Comparison of ENCODE assay signal across 8 mouse cellular contexts in the genomic region with DNA sequence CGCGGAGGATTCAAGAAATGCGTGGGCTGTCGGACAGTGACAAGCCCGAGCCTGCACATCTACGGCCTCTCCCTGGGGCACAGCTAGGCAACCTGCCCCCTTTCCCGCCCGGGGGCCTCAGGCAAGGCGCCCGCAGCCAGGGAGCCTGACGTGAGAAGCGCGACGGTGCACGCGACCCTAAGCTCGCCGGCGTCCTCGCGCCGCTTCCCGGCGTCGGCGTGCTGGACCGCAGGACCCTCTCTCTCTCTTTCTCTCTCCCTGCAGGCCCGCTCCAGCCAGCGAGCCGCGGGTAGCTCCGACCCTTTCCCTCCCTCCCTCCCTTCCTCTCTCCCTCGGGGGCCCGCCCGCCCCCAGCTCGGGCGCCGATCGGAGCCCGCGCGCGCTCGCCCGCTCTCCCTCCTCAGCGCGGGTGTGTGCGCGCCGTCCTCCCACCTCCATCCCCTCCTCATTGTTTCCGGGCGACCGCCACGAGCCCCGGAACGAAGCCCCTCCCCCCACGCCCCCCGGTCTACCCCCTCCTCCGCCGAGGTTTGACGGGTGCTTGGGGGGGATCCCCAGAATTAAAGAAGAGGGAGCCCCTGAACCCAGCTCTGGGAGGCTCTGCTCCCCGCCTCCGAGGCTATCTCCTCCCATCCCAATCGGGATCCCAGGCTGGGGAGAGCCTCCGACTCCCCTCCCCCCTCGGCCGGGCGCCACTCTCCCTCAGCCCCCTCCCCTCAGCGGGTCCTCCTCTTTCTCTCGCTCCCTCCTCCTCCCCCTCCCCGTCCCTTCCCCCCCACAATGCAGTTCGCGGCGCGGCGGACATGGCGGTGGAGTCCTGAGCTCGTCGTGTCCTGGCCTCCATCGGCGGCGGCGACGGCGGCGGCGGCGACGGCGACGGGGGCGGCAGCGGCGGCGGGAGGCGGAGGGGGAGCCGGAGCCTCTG. TPM values are rescaled to one million over a fixed set of nuclear protein-coding genes. Genes with fewer than 3 reads are reported as not detected.
DNase-seq lines count a peak whose midpoint lies in the region; ATAC-seq and TF ChIP-seq lines count a peak whose summit lies in the region.

A gene (plus strand): TSS at position 196 of the 925 bp plus-strand sequence.

- H3K36me3 ChIP-seq in MEL (ENCODE audit: control insufficient read depth in 1 of 2, insufficient read depth in 2 of 2, low read length in 2 of 2): peaks cover 0 to 33% of the 10 kb centered on the region in 2 experiments; a peak in 2 of 4 replicates
- H3K36me3 ChIP-seq in hindbrain, embryonic 10.5 days: peaks cover 16% of the 10 kb centered on the region
- no peaks in the 10 kb centered on the region for H3K36me3 ChIP-seq in lung, postnatal 0 days (ENCODE audit: insufficient read depth, low read length)

- no peaks in the 10 kb centered on the region for H3K27me3 ChIP-seq in MEL (ENCODE audit: control insufficient read depth in 1 of 2, insufficient read depth in 2 of 2, low read length in 2 of 2)
- no peaks in the 10 kb centered on the region for H3K27me3 ChIP-seq in cerebellum, adult 2 months (ENCODE audit: control insufficient read depth, insufficient read depth, low read length)
- no peaks in the 10 kb centered on the region for H3K27me3 ChIP-seq in hindbrain, embryonic 10.5 days (ENCODE audit: insufficient read depth, poor library complexity, severe bottlenecking)
- no peaks in the 10 kb centered on the region for H3K27me3 ChIP-seq in lung, postnatal 0 days (replicated peaks; ENCODE audit: insufficient read depth, low read length)

- peak within 1 kb of the TSS; percentile 91 for H3K27ac ChIP-seq in MEL (ENCODE audit: control insufficient read depth, low read depth, low read length)
- H3K27ac ChIP-seq in cerebellum, adult 2 months (ENCODE audit: insufficient read depth, low read length): peak within 1 kb of the TSS; percentile 84
- peak within 1 kb of the TSS; percentile 99 for H3K27ac ChIP-seq in hindbrain, embryonic 10.5 days
- peak within 1 kb of the TSS; percentile 96 for H3K27ac ChIP-seq in lung, postnatal 0 days (ENCODE audit: low read length)

- TF ChIP-seq POLR2A in MEL (IDR thresholded peaks at IDR 0.05; ENCODE audit: control insufficient read depth in 1 of 2, insufficient read depth in 1 of 2, low read depth in 1 of 2, low read length in 2 of 2, poor library complexity in 1 of 2): peak; percentile 58 to 63
- TF ChIP-seq POLR2A in cerebellum, adult 2 months (IDR thresholded peaks at IDR 0.05; ENCODE audit: borderline replicate concordance, insufficient read depth, low read length): peak; percentile 62

- no peak for TF ChIP-seq RAD21 in MEL (IDR thresholded peaks at IDR 0.05; ENCODE audit: low read depth, low read length)

- peak within 1 kb of the TSS; percentile 90 for H3K4me2 ChIP-seq in lung, postnatal 0 days (replicated peaks; ENCODE audit: low read depth, low read length)

- TF ChIP-seq EP300 in MEL (IDR thresholded peaks at IDR 0.05; ENCODE audit: low read depth in 1 of 2, low read length in 2 of 2): peak in 1 of 2 experiments; percentile 11; a peak in 1 of 4 replicates
- TF ChIP-seq EP300 in lung, postnatal 0 days (IDR thresholded peaks at IDR 0.05): no peak

- H3K79me2 ChIP-seq in MEL (ENCODE audit: control insufficient read depth, insufficient read depth, low read length, poor library complexity): peaks cover 26% of the 10 kb centered on the region

- peaks cover 21 to 29% of the 10 kb centered on the region in 2 experiments for H3K4me1 ChIP-seq in MEL (ENCODE audit: control insufficient read depth in 1 of 2, insufficient read depth in 2 of 2, low read length in 2 of 2)
- peaks cover 5% of the 10 kb centered on the region; the same call in 1 of the 2 replicates for H3K4me1 ChIP-seq in cerebellum, adult 2 months (ENCODE audit: control insufficient read depth, insufficient read depth, low read length)
- peaks cover 20% of the 10 kb centered on the region for H3K4me1 ChIP-seq in hindbrain, embryonic 10.5 days (replicated peaks)
- H3K4me1 ChIP-seq in lung, postnatal 0 days (ENCODE audit: insufficient read depth, low read depth, low read length): no peaks in the 10 kb centered on the region; the same call in 1 of the 2 replicates

- DNase-seq in MEL (ENCODE audit: low read depth, low spot score): peak; percentile 87
- peak; percentile 87 for DNase-seq in cerebellum, adult 2 months
- DNase-seq in hindbrain, embryonic 10.5 days (ENCODE audit: low spot score): peak; percentile 93
- peak; percentile 86 for DNase-seq in layer of hippocampus, adult 9-11 months
- peak; percentile 93 for DNase-seq in lung, postnatal 0 days (ENCODE audit: low spot score)
- DNase-seq in ovary, postnatal 14 days (ENCODE audit: low spot score): peak; percentile 84
- DNase-seq in thymus, postnatal 14 days: peak; percentile 87

- TF ChIP-seq CTCF in MEL (IDR thresholded peaks at IDR 0.05 in 2 of 3, conservative IDR thresholded peaks at IDR 0.05 in 1 of 3; ENCODE audit: control insufficient read depth in 1 of 3, insufficient read depth in 1 of 3, low read depth in 2 of 3, low read length in 3 of 3, poor library complexity in 1 of 3, severe bottlenecking in 1 of 3): no peak
- TF ChIP-seq CTCF in cerebellum, adult 2 months (IDR thresholded peaks at IDR 0.05; ENCODE audit: borderline replicate concordance, insufficient read depth, low read depth, low read length): no peak
- TF ChIP-seq CTCF in lung, postnatal 0 days (IDR thresholded peaks at IDR 0.05): no peak

- WGBS in cerebellum, adult 2 months: under 1% methylated on average over 81 of the region's 97 CpGs
- WGBS in hindbrain, embryonic 10.5 days: under 1% methylated on average over 96 of the region's 97 CpGs
- 1% methylated on average over 43 of the region's 97 CpGs for WGBS in lung, postnatal 0 days

- peak within 1 kb of the TSS; percentile 82 for H3K9ac ChIP-seq in MEL (ENCODE audit: control insufficient read depth, low read depth, low read length, poor library complexity, severe bottlenecking)
- peak within 1 kb of the TSS; percentile 84 for H3K9ac ChIP-seq in lung, postnatal 0 days (replicated peaks; ENCODE audit: low read depth)

- H3K9me3 ChIP-seq in MEL (replicated peaks; ENCODE audit: insufficient read depth, low read length): no peaks in the 10 kb centered on the region
- H3K9me3 ChIP-seq in hindbrain, embryonic 10.5 days: 0 out of 2 replicates have a peak, but pooled peaks cover 3% of the 10 kb centered on the region
- no peaks in the 10 kb centered on the region for H3K9me3 ChIP-seq in lung, postnatal 0 days (ENCODE audit: low read length)

- peak within 1 kb of the TSS; percentile 82 to 90 for H3K4me3 ChIP-seq in MEL (ENCODE audit: control insufficient read depth in 1 of 2, insufficient read depth in 1 of 2, low read depth in 2 of 2, low read length in 2 of 2)
- peak within 1 kb of the TSS; percentile 77 for H3K4me3 ChIP-seq in cerebellum, adult 2 months (replicated peaks; ENCODE audit: insufficient read depth, low read depth, low read length)
- H3K4me3 ChIP-seq in hindbrain, embryonic 10.5 days: peak within 1 kb of the TSS; percentile 79
- peak within 1 kb of the TSS; percentile 97 for H3K4me3 ChIP-seq in lung, postnatal 0 days (ENCODE audit: low read depth, low read length)

- peak; percentile 67 for ATAC-seq in frontal cortex, adult (ENCODE audit: low TSS enrichment)
- ATAC-seq in lung, postnatal 0 days: peak; percentile 90

TF ChIP-seq in MEL, 35 proteins besides CTCF, POLR2A, EP300 and RAD21:
- TF ChIP-seq CHD1 (IDR thresholded peaks at IDR 0.05; ENCODE audit: low read depth, low read length): 0 out of 2 replicates have a peak, but pooled peaks have one; percentile 2
- peak; percentile 38; the same call in 1 of the 2 replicates for TF ChIP-seq BHLHE40 (IDR thresholded peaks at IDR 0.05; ENCODE audit: borderline replicate concordance, low read depth, low read length)
- no peak for TF ChIP-seq ZC3H11A (IDR thresholded peaks at IDR 0.05; ENCODE audit: low read depth, low read length)
- peak; percentile 39; the same call in 1 of the 2 replicates for TF ChIP-seq MXI1 (IDR thresholded peaks at IDR 0.05; ENCODE audit: low read depth, low read length)
- no peak for TF ChIP-seq ELF1 (IDR thresholded peaks at IDR 0.05; ENCODE audit: low read depth, low read length)
- peak; percentile 20; the same call in 1 of the 2 replicates for TF ChIP-seq SIN3A (IDR thresholded peaks at IDR 0.05; ENCODE audit: low read length)
- TF ChIP-seq HCFC1 (IDR thresholded peaks at IDR 0.05; ENCODE audit: low read depth, low read length): peak; percentile 67
- TF ChIP-seq CHD2 (IDR thresholded peaks at IDR 0.05; ENCODE audit: low read length): peak; percentile 16; the same call in 1 of the 2 replicates
- TF ChIP-seq NRF1 (IDR thresholded peaks at IDR 0.05; ENCODE audit: insufficient read depth, low read depth, low read length, poor library complexity, severe bottlenecking): no peak
- TF ChIP-seq ZKSCAN1 (IDR thresholded peaks at IDR 0.05; ENCODE audit: low read depth, low read length): no peak
- TF ChIP-seq MAZ (IDR thresholded peaks at IDR 0.05; ENCODE audit: low read depth, low read length): peak; percentile 97
- peak; percentile 85; the same call in 1 of the 2 replicates for TF ChIP-seq UBTF (IDR thresholded peaks at IDR 0.05; ENCODE audit: borderline replicate concordance, insufficient read depth, low read depth, low read length)
- 0 out of 2 replicates have a peak, but pooled peaks have one; percentile 1 for TF ChIP-seq RCOR1 (IDR thresholded peaks at IDR 0.05; ENCODE audit: low read depth, low read length)
- peak; percentile 60 for TF ChIP-seq MAX (IDR thresholded peaks at IDR 0.05; ENCODE audit: low read length)
- TF ChIP-seq TCF12 (IDR thresholded peaks at IDR 0.05; ENCODE audit: low read depth, low read length): peak; percentile 30; the same call in 1 of the 2 replicates
- no peak for TF ChIP-seq TAL1 (IDR thresholded peaks at IDR 0.05; ENCODE audit: low read length)
- 0 out of 2 replicates have a peak, but pooled peaks have one; percentile 18 for TF ChIP-seq ETS1 (IDR thresholded peaks at IDR 0.05; ENCODE audit: low read depth, low read length)

RNA-seq across cellular contexts. Expression of the gene that starts here (rescaled TPM):
- 9.0 and 16.3 TPM in 2 replicates for total RNA-seq in MEL (2012; rRNA removed)
- polyA plus RNA-seq in MEL (2012; ENCODE audit: insufficient read depth in 1 of 2, insufficient read length in 2 of 2, low read depth in 1 of 2, low replicate concordance in 2 of 2, missing spikeins in 1 of 2): 10 to 100 TPM in 1 of 2 experiments, not detected in 1; 63.2 TPM
- polyA plus RNA-seq in cerebellum, adult 2 months (2012; rRNA removed): 76.7 and 87.0 TPM in 2 replicates
- 62.4 and 81.0 TPM in 2 replicates for polyA plus RNA-seq in hindbrain, embryonic 10.5 days (2016; fragmentation: Nextera tagmentation; extraction: Ambion mirVana)
- polyA plus RNA-seq in lung, postnatal 0 days (2015; fragmentation: Nextera tagmentation; extraction: Ambion mirVana): 40.5 and 43.0 TPM in 2 replicates

Comparison
In these comparisons a context has a peak if more than half of its experiments do, and no peak if none do; other contexts are left out.
1. Peak in every context shown above with its lines: DNase-seq, ATAC-seq, H3K4me3 ChIP-seq and H3K27ac ChIP-seq.